Mouse (Mus musculus): ENCODE measurements at regions not wholly inside any gene's neighbourhood (a gene's known extent, or its start where the extent isn't known, plus 50 kb on each side); places are given as distances from the start of the nearest gene placed in this dataset.
"Not testable (repeated sequence)": the region's sequence is repeated elsewhere in the genome, so short reads cannot be mapped to it uniquely, and the experiment has no call there.

- no peak for DNase-seq (ENCODE audit: low spot score)
Observed at GRCm38 (mm10) chr13:99128979-99129378, 55.6 kb upstream of the Zfp366 start.

- no peak for DNase-seq (ENCODE audit: low spot score)
Observed at GRCm38 (mm10) chr13:99128284-99128691, 56.3 kb upstream of the Zfp366 start.

- no peak for DNase-seq (ENCODE audit: low spot score)
Observed at GRCm38 (mm10) chr13:99127716-99128115, 56.9 kb upstream of the Zfp366 start.

GRCm38 (mm10) chr13:99126971-99127370 is 57.7 kb upstream of the Zfp366 start:
- DNase-seq (ENCODE audit: low spot score): not testable (repeated sequence)

GRCm38 (mm10) chr13:99126538-99126937 is 58.1 kb upstream of the Zfp366 start:
- DNase-seq (ENCODE audit: low spot score): no peak

- DNase-seq (ENCODE audit: low spot score): no peak
Observed at GRCm38 (mm10) chr13:99125946-99126345, 58.7 kb upstream of the Zfp366 start.

GRCm38 (mm10) chr13:99124894-99125570 is 59.6 kb upstream of the Zfp366 start:
- no peak for DNase-seq (ENCODE audit: low spot score)

- DNase-seq (ENCODE audit: low spot score): no peak
Observed at GRCm38 (mm10) chr13:99124141-99124540, 60.5 kb upstream of the Zfp366 start.

GRCm38 (mm10) chr13:99123476-99124140 is 61.0 kb upstream of the Zfp366 start:
- DNase-seq (ENCODE audit: low spot score): no peak

- DNase-seq (ENCODE audit: low spot score): not testable (repeated sequence)
Observed at GRCm38 (mm10) chr13:99122539-99122938, 62.1 kb upstream of the Zfp366 start.

GRCm38 (mm10) chr13:99121096-99121495 is 63.5 kb upstream of the Zfp366 start:
- DNase-seq (ENCODE audit: low spot score): no peak

- no peak for DNase-seq (ENCODE audit: low spot score)
Observed at GRCm38 (mm10) chr13:99119941-99120340, 64.7 kb upstream of the Zfp366 start.

GRCm38 (mm10) chr13:99118901-99119300 is 65.7 kb upstream of the Zfp366 start:
- no peak for DNase-seq (ENCODE audit: low spot score)

GRCm38 (mm10) chr13:99115541-99115940 is 69.1 kb upstream of the Zfp366 start:
- DNase-seq (ENCODE audit: low spot score): no peak

- DNase-seq (ENCODE audit: low spot score): no peak
Observed at GRCm38 (mm10) chr13:99114565-99114964, 70.1 kb upstream of the Zfp366 start.

- no peak for DNase-seq (ENCODE audit: low spot score)
Observed at GRCm38 (mm10) chr13:99111736-99112386, 72.8 kb upstream of the Zfp366 start.

- no peak for DNase-seq (ENCODE audit: low spot score)
Observed at GRCm38 (mm10) chr13:99107983-99108382, 76.6 kb upstream of the Zfp366 start.

GRCm38 (mm10) chr13:99102089-99102681 is 82.4 kb upstream of the Zfp366 start:
- no peak for DNase-seq (ENCODE audit: low spot score)

- no peak for DNase-seq (ENCODE audit: low spot score)
Observed at GRCm38 (mm10) chr13:99100430-99101409, 83.9 kb upstream of the Zfp366 start.

- no peak for DNase-seq (ENCODE audit: low spot score)
Observed at GRCm38 (mm10) chr13:99099794-99100429, 84.7 kb upstream of the Zfp366 start.

GRCm38 (mm10) chr13:99099226-99099625 is 85.4 kb upstream of the Zfp366 start:
- DNase-seq (ENCODE audit: low spot score): no peak

Measured in urinary bladder, postnatal 10 days (tissue).